Mouse (Mus musculus) hindbrain, embryonic 14.5 days (tissue): ENCODE results near the gene Map7. TPM values are rescaled to one million over a fixed set of nuclear protein-coding genes. Genes with fewer than 3 reads are reported as not detected.

Experiments used
- ATAC-seq: fragments of 200-750 bp; cut with Nextera tagmentation; 2 replicates; pipeline ENCODE4 v1.8.0; 2017; ENCODE audit warnings: moderate number of reproducible peaks, mild to moderate bottlenecking, moderate TSS enrichment, moderate library complexity; ENCODE audit not compliant: low FRiP score
- DNase-seq: peaks from one replicate; pipeline ENCODE4 v3.0.0-alpha.2; 2015; ENCODE audit warnings: low spot score
- H3K27ac ChIP-seq: fragments of 300-500 bp; sonication (generic); 2 replicates; pipeline ENCODE4 v1.5.1; 2014; ENCODE audit warnings: mild to moderate bottlenecking, moderate library complexity
- H3K27me3 ChIP-seq: fragments of 300-500 bp; sonication (generic); 2 replicates; pipeline ENCODE4 v1.6.1; 2014; ENCODE audit warnings: mild to moderate bottlenecking, low read length, mixed read lengths; ENCODE audit not compliant: control insufficient read depth, insufficient read depth
- H3K36me3 ChIP-seq: fragments of 300-500 bp; sonication (generic); replicated peaks from 2 replicates; pipeline ENCODE4 v1.6.1; 2014; ENCODE audit not compliant: control insufficient read depth, insufficient read depth
- H3K4me1 ChIP-seq: fragments of 300-500 bp; sonication (generic); replicated peaks from 2 replicates; pipeline ENCODE4 v1.6.1; 2014; ENCODE audit warnings: antibody characterized with exemption, low read length, mixed read lengths; ENCODE audit not compliant: control insufficient read depth, insufficient read depth
- H3K4me2 ChIP-seq: fragments of 300-500 bp; sonication (generic); replicated peaks from 2 replicates; pipeline ENCODE4 v1.6.1; 2014; ENCODE audit warnings: mild to moderate bottlenecking, moderate library complexity
- H3K4me3 ChIP-seq: fragments of 300-500 bp; sonication (generic); replicated peaks from 2 replicates; pipeline ENCODE4 v1.5.1; 2014; ENCODE audit warnings: mild to moderate bottlenecking, low read length
- H3K9ac ChIP-seq: fragments of 300-500 bp; sonication (generic); 2 replicates; pipeline ENCODE4 v1.6.1; 2014
- H3K9me3 ChIP-seq: fragments of 300-500 bp; sonication (generic); 2 replicates; pipeline ENCODE4 v1.6.1; 2016; ENCODE audit warnings: low read length; ENCODE audit not compliant: control insufficient read depth
- WGBS: fragments of 180-500 bp; shearing (Covaris S2); extraction: QIAGEN DNeasy Blood & Tissue Kit; methylation state at CpG from one replicate; pipeline ENCODE4 v1.1.7; 2014; 5-methylcytosine and 5-hydroxymethylcytosine counted together
- polyA plus RNA-seq: library from polyadenylated mRNA; unstranded; fragments of >200 nt; fragmentation: Nextera tagmentation; extraction: Ambion mirVana; gene quantifications from 2 replicates; pipeline ENCODE4 v1.2.1, GENCODE M21; 2014

The Map7 gene
- polyA plus RNA-seq, 1 experiment from 2014 or later: 8.7 TPM

- H3K36me3 ChIP-seq: no peaks in the 10 kb centered on the region
- ATAC-seq (no peak), DNase-seq (no peak)
- no peaks in the 10 kb centered on the region for H3K27me3 ChIP-seq
- no peaks in the 10 kb centered on the region for H3K9me3 ChIP-seq
- 93% methylated on average over 10 of the region's 10 CpGs for WGBS
- H3K4me2 ChIP-seq: no peak overlapping the region
- H3K9ac ChIP-seq: no peak overlapping the region
- no peak overlapping the region for H3K27ac ChIP-seq
- H3K4me3 ChIP-seq: no peak overlapping the region
- H3K4me1 ChIP-seq: no peaks in the 10 kb centered on the region
These were observed 85.2 kb downstream of the Map7 start for GRCm38 (mm10) chr10:20233451-20233850.

GRCm38 (mm10) chr10:20234466-20234865 lies 86.2 kb downstream of the Map7 start:
- no peak overlapping the region for H3K4me2 ChIP-seq
- no peaks in the 10 kb centered on the region for H3K36me3 ChIP-seq
- H3K9ac ChIP-seq: no peak overlapping the region
- no peak for DNase-seq
- H3K4me3 ChIP-seq: no peak overlapping the region
- no peaks in the 10 kb centered on the region for H3K4me1 ChIP-seq
- H3K9me3 ChIP-seq: no peaks in the 10 kb centered on the region
- no peaks in the 10 kb centered on the region for H3K27me3 ChIP-seq
- no peak overlapping the region for H3K27ac ChIP-seq
- 75% methylated on average over 4 of the region's 4 CpGs for WGBS
- no peak for ATAC-seq

- Histone ChIP-seq H3K9ac (no peak overlapping the region), H3K4me2 (no peak overlapping the region), H3K27ac (no peak overlapping the region), H3K9me3 (no peaks in the 10 kb centered on the region), H3K4me3 (no peak overlapping the region), H3K27me3 (no peaks in the 10 kb centered on the region), H3K4me1 (no peaks in the 10 kb centered on the region), H3K36me3 (no peaks in the 10 kb centered on the region)
- ATAC-seq (no peak), DNase-seq (no peak)
- 93% methylated on average over 3 of the region's 3 CpGs for WGBS
These were observed 87.4 kb downstream of the Map7 start for GRCm38 (mm10) chr10:20235656-20236055.

- WGBS: 90% methylated on average over 6 of the region's 6 CpGs
- Histone ChIP-seq H3K27me3 (no peaks in the 10 kb centered on the region), H3K36me3 (no peaks in the 10 kb centered on the region), H3K27ac (no peak overlapping the region), H3K4me2 (no peak overlapping the region), H3K9ac (no peak overlapping the region), H3K9me3 (no peaks in the 10 kb centered on the region), H3K4me3 (no peak overlapping the region), H3K4me1 (no peaks in the 10 kb centered on the region)
- no peak for DNase-seq
- no peak for ATAC-seq
These were observed 88.0 kb downstream of the Map7 start for GRCm38 (mm10) chr10:20236241-20236640.

- no peak overlapping the region for H3K4me3 ChIP-seq
- H3K9me3 ChIP-seq: no peaks in the 10 kb centered on the region
- ATAC-seq (no peak), DNase-seq (no peak)
- H3K36me3 ChIP-seq: no peaks in the 10 kb centered on the region
- H3K9ac ChIP-seq: no peak overlapping the region
- H3K4me2 ChIP-seq: no peak overlapping the region
- WGBS: 85% methylated on average over 5 of the region's 5 CpGs
- H3K27ac ChIP-seq: no peak overlapping the region
- no peaks in the 10 kb centered on the region for H3K4me1 ChIP-seq
- H3K27me3 ChIP-seq: no peaks in the 10 kb centered on the region
These were observed 90.0 kb downstream of the Map7 start for GRCm38 (mm10) chr10:20238281-20238680.

- 87% methylated on average over 6 of the region's 6 CpGs for WGBS
These were observed 92.6 kb downstream of the Map7 start for GRCm38 (mm10) chr10:20240858-20241257.

GRCm38 (mm10) chr10:20243321-20243720 lies 95.0 kb downstream of the Map7 start:
- H3K27me3 ChIP-seq: no peaks in the 10 kb centered on the region
- H3K4me1 ChIP-seq: no peaks in the 10 kb centered on the region
- no peaks in the 10 kb centered on the region for H3K9me3 ChIP-seq
- H3K27ac ChIP-seq: no peak overlapping the region
- no peak overlapping the region for H3K9ac ChIP-seq
- H3K36me3 ChIP-seq: no peaks in the 10 kb centered on the region
- 80% methylated on average over 7 of the region's 7 CpGs for WGBS
- DNase-seq (no peak), ATAC-seq (no peak)
- H3K4me2 ChIP-seq: no peak overlapping the region
- H3K4me3 ChIP-seq: no peak overlapping the region

More at GRCm38 (mm10) chr10:20240858-20241257, 92.6 kb downstream of the Map7 start:
- H3K9ac ChIP-seq: no peak overlapping the region
- H3K27me3 ChIP-seq: no peaks in the 10 kb centered on the region
- H3K4me1 ChIP-seq: no peaks in the 10 kb centered on the region
- ATAC-seq: no peak
- H3K9me3 ChIP-seq: no peaks in the 10 kb centered on the region
- H3K27ac ChIP-seq: no peak overlapping the region
- no peaks in the 10 kb centered on the region for H3K36me3 ChIP-seq
- no peak for DNase-seq
- no peak overlapping the region for H3K4me3 ChIP-seq
- H3K4me2 ChIP-seq: no peak overlapping the region

GRCm38 (mm10) chr10:20245082-20245481 lies 96.8 kb downstream of the Map7 start:
- Histone ChIP-seq H3K4me2 (no peak overlapping the region), H3K9ac (no peak overlapping the region), H3K27ac (no peak overlapping the region), H3K4me1 (no peaks in the 10 kb centered on the region), H3K9me3 (no peaks in the 10 kb centered on the region), H3K27me3 (no peaks in the 10 kb centered on the region), H3K36me3 (no peaks in the 10 kb centered on the region), H3K4me3 (no peak overlapping the region)
- no peak for ATAC-seq
- DNase-seq: no peak
- 92% methylated on average over 11 of the region's 11 CpGs for WGBS

GRCm38 (mm10) chr10:20249091-20249490 lies 100.8 kb downstream of the Map7 start:
- Histone ChIP-seq H3K4me2 (no peak overlapping the region), H3K36me3 (no peaks in the 10 kb centered on the region), H3K4me3 (no peak overlapping the region), H3K9me3 (no peaks in the 10 kb centered on the region), H3K27me3 (no peaks in the 10 kb centered on the region), H3K4me1 (no peaks in the 10 kb centered on the region), H3K9ac (no peak overlapping the region), H3K27ac (no peak overlapping the region)
- DNase-seq: no peak
- WGBS: 93% methylated on average over 10 of the region's 10 CpGs
- ATAC-seq: no peak

GRCm38 (mm10) chr10:20255579-20255978 lies 107.3 kb downstream of the Map7 start:
- Histone ChIP-seq H3K4me1 (no peaks in the 10 kb centered on the region), H3K4me3 (no peak overlapping the region), H3K9ac (no peak overlapping the region), H3K27ac (no peak overlapping the region), H3K4me2 (no peak overlapping the region), H3K27me3 (no peaks in the 10 kb centered on the region), H3K9me3 (no peaks in the 10 kb centered on the region), H3K36me3 (no peaks in the 10 kb centered on the region)
- ATAC-seq: no peak
- no peak for DNase-seq
- WGBS: 96% methylated on average over 8 of the region's 8 CpGs
